Mouse (Mus musculus): ENCODE data around the gene Zfp335. TPM values are rescaled to one million over a fixed set of nuclear protein-coding genes. Genes with fewer than 3 reads are reported as not detected.

Zfp335 gene
- polyA plus RNA-seq, 1 experiment from 2014 or later, result 3.6 TPM

GRCm38 (mm10) chr2:164953224-164953623 is 41.7 kb upstream of the Zfp335 start:
- H3K4me2 ChIP-seq (replicated peaks; ENCODE audit: low read depth), result peak overlapping the region; percentile 22; the same call in 1 of the 2 replicates
- H3K27ac ChIP-seq (ENCODE audit: low read depth, low read length), result no peak overlapping the region
- WGBS, result 1% methylated on average over 21 of the region's 21 CpGs
- no peak overlapping the region for H3K4me3 ChIP-seq (ENCODE audit: low read depth, low read length)
- H3K9ac ChIP-seq (ENCODE audit: low read depth, low read length), result no peak overlapping the region
- H3K36me3 ChIP-seq (ENCODE audit: control insufficient read depth, insufficient read depth), result no peaks in the 10 kb centered on the region
- TF ChIP-seq CTCF (IDR thresholded peaks at IDR 0.05; ENCODE audit: low read depth), result peak; percentile 97
- H3K27me3 ChIP-seq (replicated peaks; ENCODE audit: control insufficient read depth, insufficient read depth, low read length), result peaks cover 55% of the 10 kb centered on the region
- H3K9me3 ChIP-seq (ENCODE audit: control insufficient read depth), result no peaks in the 10 kb centered on the region
- peak; percentile 48 for ATAC-seq
- H3K4me1 ChIP-seq (replicated peaks; ENCODE audit: control insufficient read depth, insufficient read depth, low read length), result no peaks in the 10 kb centered on the region

GRCm38 (mm10) chr2:164952448-164952847 is 40.9 kb upstream of the Zfp335 start:
- WGBS, result 40% methylated on average over 13 of the region's 13 CpGs
- Histone ChIP-seq H3K9me3 (ENCODE audit: control insufficient read depth) (no peaks in the 10 kb centered on the region), H3K9ac (ENCODE audit: low read depth, low read length) (no peak overlapping the region), H3K4me3 (ENCODE audit: low read depth, low read length) (no peak overlapping the region), H3K36me3 (ENCODE audit: control insufficient read depth, insufficient read depth) (no peaks in the 10 kb centered on the region), H3K27me3 (replicated peaks; ENCODE audit: control insufficient read depth, insufficient read depth, low read length) (peaks cover 60% of the 10 kb centered on the region), H3K4me1 (replicated peaks; ENCODE audit: control insufficient read depth, insufficient read depth, low read length) (no peaks in the 10 kb centered on the region), H3K27ac (ENCODE audit: low read depth, low read length) (no peak overlapping the region), H3K4me2 (replicated peaks; ENCODE audit: low read depth) (no peak overlapping the region)
- no peak for ATAC-seq
- TF ChIP-seq CTCF (IDR thresholded peaks at IDR 0.05; ENCODE audit: low read depth), result peak; percentile 49

- H3K4me1 ChIP-seq (replicated peaks; ENCODE audit: control insufficient read depth, insufficient read depth, low read length), result no peaks in the 10 kb centered on the region
- H3K9ac ChIP-seq (ENCODE audit: low read depth, low read length), result no peak overlapping the region
- peaks cover 65% of the 10 kb centered on the region for H3K27me3 ChIP-seq (replicated peaks; ENCODE audit: control insufficient read depth, insufficient read depth, low read length)
- WGBS, result 83% methylated on average over 4 of the region's 4 CpGs
- no peaks in the 10 kb centered on the region for H3K9me3 ChIP-seq (ENCODE audit: control insufficient read depth)
- TF ChIP-seq CTCF (IDR thresholded peaks at IDR 0.05; ENCODE audit: low read depth), result peak; percentile 44
- no peak overlapping the region for H3K27ac ChIP-seq (ENCODE audit: low read depth, low read length)
- H3K4me2 ChIP-seq (replicated peaks; ENCODE audit: low read depth), result no peak overlapping the region
- no peak for ATAC-seq
- no peaks in the 10 kb centered on the region for H3K36me3 ChIP-seq (ENCODE audit: control insufficient read depth, insufficient read depth)
- no peak overlapping the region for H3K4me3 ChIP-seq (ENCODE audit: low read depth, low read length)
Observed at GRCm38 (mm10) chr2:164951745-164952144, 40.2 kb upstream of the Zfp335 start.

- Histone ChIP-seq H3K27ac (ENCODE audit: low read depth, low read length) (no peak overlapping the region), H3K4me1 (replicated peaks; ENCODE audit: control insufficient read depth, insufficient read depth, low read length) (no peaks in the 10 kb centered on the region), H3K4me3 (ENCODE audit: low read depth, low read length) (no peak overlapping the region), H3K36me3 (ENCODE audit: control insufficient read depth, insufficient read depth) (no peaks in the 10 kb centered on the region), H3K9ac (ENCODE audit: low read depth, low read length) (no peak overlapping the region), H3K9me3 (ENCODE audit: control insufficient read depth) (no peaks in the 10 kb centered on the region), H3K4me2 (replicated peaks; ENCODE audit: low read depth) (no peak overlapping the region), H3K27me3 (replicated peaks; ENCODE audit: control insufficient read depth, insufficient read depth, low read length) (peaks cover 65% of the 10 kb centered on the region)
- ATAC-seq, result no peak
- 26% methylated on average over 13 of the region's 13 CpGs for WGBS
- peak; percentile 60 for TF ChIP-seq CTCF (IDR thresholded peaks at IDR 0.05; ENCODE audit: low read depth)
Observed at GRCm38 (mm10) chr2:164950501-164950900, 38.9 kb upstream of the Zfp335 start.

GRCm38 (mm10) chr2:164948962-164949361 is 37.4 kb upstream of the Zfp335 start:
- no peaks in the 10 kb centered on the region for H3K9me3 ChIP-seq (ENCODE audit: control insufficient read depth)
- H3K9ac ChIP-seq (ENCODE audit: low read depth, low read length), result no peak overlapping the region
- no peak for ATAC-seq
- H3K27me3 ChIP-seq (replicated peaks; ENCODE audit: control insufficient read depth, insufficient read depth, low read length), result peaks cover 62% of the 10 kb centered on the region
- no peak overlapping the region; the same call in 1 of the 2 replicates for H3K4me2 ChIP-seq (replicated peaks; ENCODE audit: low read depth)
- no peaks in the 10 kb centered on the region for H3K4me1 ChIP-seq (replicated peaks; ENCODE audit: control insufficient read depth, insufficient read depth, low read length)
- 0 out of 2 replicates have a peak overlapping the region, but pooled peaks have one; percentile 3 for H3K4me3 ChIP-seq (ENCODE audit: low read depth, low read length)
- TF ChIP-seq CTCF (IDR thresholded peaks at IDR 0.05; ENCODE audit: low read depth), result no peak
- H3K27ac ChIP-seq (ENCODE audit: low read depth, low read length), result no peak overlapping the region
- WGBS, result 6% methylated on average over 25 of the region's 25 CpGs
- no peaks in the 10 kb centered on the region for H3K36me3 ChIP-seq (ENCODE audit: control insufficient read depth, insufficient read depth)

GRCm38 (mm10) chr2:164947930-164948329 is 36.4 kb upstream of the Zfp335 start:
- Histone ChIP-seq H3K4me2 (replicated peaks; ENCODE audit: low read depth) (no peak overlapping the region), H3K27ac (ENCODE audit: low read depth, low read length) (no peak overlapping the region), H3K4me3 (ENCODE audit: low read depth, low read length) (no peak overlapping the region), H3K9me3 (ENCODE audit: control insufficient read depth) (no peaks in the 10 kb centered on the region), H3K27me3 (replicated peaks; ENCODE audit: control insufficient read depth, insufficient read depth, low read length) (peaks cover 56% of the 10 kb centered on the region), H3K9ac (ENCODE audit: low read depth, low read length) (no peak overlapping the region), H3K4me1 (replicated peaks; ENCODE audit: control insufficient read depth, insufficient read depth, low read length) (no peaks in the 10 kb centered on the region), H3K36me3 (ENCODE audit: control insufficient read depth, insufficient read depth) (no peaks in the 10 kb centered on the region)
- TF ChIP-seq CTCF (IDR thresholded peaks at IDR 0.05; ENCODE audit: low read depth), result no peak
- 6% methylated on average over 6 of the region's 7 CpGs for WGBS
- ATAC-seq, result no peak

- H3K9me3 ChIP-seq (ENCODE audit: control insufficient read depth), result no peaks in the 10 kb centered on the region
- H3K4me2 ChIP-seq (replicated peaks; ENCODE audit: low read depth), result no peak overlapping the region
- H3K4me3 ChIP-seq (ENCODE audit: low read depth, low read length), result no peak overlapping the region
- H3K36me3 ChIP-seq (ENCODE audit: control insufficient read depth, insufficient read depth), result no peaks in the 10 kb centered on the region
- no peak for TF ChIP-seq CTCF (IDR thresholded peaks at IDR 0.05; ENCODE audit: low read depth)
- no peak overlapping the region for H3K9ac ChIP-seq (ENCODE audit: low read depth, low read length)
- peaks cover 52% of the 10 kb centered on the region for H3K27me3 ChIP-seq (replicated peaks; ENCODE audit: control insufficient read depth, insufficient read depth, low read length)
- 41% methylated on average over 4 of the region's 4 CpGs for WGBS
- no peaks in the 10 kb centered on the region for H3K4me1 ChIP-seq (replicated peaks; ENCODE audit: control insufficient read depth, insufficient read depth, low read length)
- no peak for ATAC-seq
- no peak overlapping the region for H3K27ac ChIP-seq (ENCODE audit: low read depth, low read length)
Observed at GRCm38 (mm10) chr2:164947506-164947905, 35.9 kb upstream of the Zfp335 start.
